Mouse (Mus musculus): ENCODE measurements around the gene Sgsm1.

DNA sequence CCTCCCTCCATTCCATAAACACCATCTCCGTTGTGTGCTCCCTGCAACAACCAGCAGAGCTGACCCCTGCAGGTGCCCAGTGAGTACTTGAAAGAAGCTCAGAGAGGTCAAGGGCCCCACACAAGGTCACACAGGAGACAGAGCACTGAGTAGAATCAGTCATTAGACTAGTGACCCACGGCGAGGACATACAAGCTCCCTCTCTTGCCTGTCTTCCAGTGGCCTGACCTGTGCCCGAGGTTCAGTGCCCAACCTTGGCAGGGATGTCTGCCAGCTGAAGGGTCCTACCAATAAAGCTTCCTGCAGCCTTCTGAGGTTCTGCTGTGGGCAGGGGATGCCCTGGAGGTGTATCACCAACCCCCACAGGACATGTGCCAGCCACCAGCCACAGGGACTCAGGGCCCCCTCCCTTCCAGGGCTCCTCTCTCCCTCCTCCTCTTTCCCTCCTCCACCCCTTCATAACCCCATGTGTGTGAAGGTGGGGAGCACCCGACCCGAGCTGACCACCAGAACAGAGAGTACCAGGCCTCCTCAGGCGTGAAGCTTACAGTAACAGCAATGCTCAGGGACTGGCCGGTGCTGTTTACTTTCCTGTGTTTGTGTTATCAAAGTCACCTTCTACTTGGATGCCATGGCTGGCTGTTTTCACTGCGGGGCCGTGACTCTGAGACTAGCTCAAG, 98.3 kb downstream of the Sgsm1 start:
- TF ChIP-seq CTCF (IDR thresholded peaks at IDR 0.05; ENCODE audit: low read depth, low read length) (no peak), GATA1 (IDR thresholded peaks at IDR 0.05; ENCODE audit: borderline replicate concordance, low read length) (no peak), TAL1 (conservative IDR thresholded peaks at IDR 0.05; ENCODE audit: low read depth, low read length) (no peak)

All from G1E (cell line).